Mouse (Mus musculus): ENCODE measurements around the gene Hspa12b. TPM values are rescaled to one million over a fixed set of nuclear protein-coding genes. Genes with fewer than 3 reads are reported as not detected.

Hspa12b gene
- polyA plus RNA-seq (2012) = 7.8 and 9.9 TPM in 2 replicates

GRCm38 (mm10) chr2:131127161-131127730 is at the start of gene Hspa12b:
Hspa12b (plus strand) TSS chr2:131127280.
- no peak for TF ChIP-seq GATA1 (IDR thresholded peaks at IDR 0.05; ENCODE audit: low read length)

- TF ChIP-seq GATA1 (IDR thresholded peaks at IDR 0.05; ENCODE audit: low read length) = no peak
These were observed 46.6 kb upstream of the Hspa12b start for GRCm38 (mm10) chr2:131080507-131080906.

- no peak for TF ChIP-seq GATA1 (IDR thresholded peaks at IDR 0.05; ENCODE audit: low read length)
These were observed 42.9 kb upstream of the Hspa12b start for GRCm38 (mm10) chr2:131084206-131084605.

- no peak for TF ChIP-seq GATA1 (IDR thresholded peaks at IDR 0.05; ENCODE audit: low read length)
These were observed 40.3 kb upstream of the Hspa12b start, which contains the start of gene Siglec1 for GRCm38 (mm10) chr2:131086667-131087390. Siglec1 (minus strand) TSS chr2:131086765.

GRCm38 (mm10) chr2:131088581-131088980 is 38.5 kb upstream of the Hspa12b start:
- no peak for TF ChIP-seq GATA1 (IDR thresholded peaks at IDR 0.05; ENCODE audit: low read length)

GRCm38 (mm10) chr2:131089634-131090033 is 37.4 kb upstream of the Hspa12b start:
- no peak for TF ChIP-seq GATA1 (IDR thresholded peaks at IDR 0.05; ENCODE audit: low read length)

GRCm38 (mm10) chr2:131090852-131091251 is 36.2 kb upstream of the Hspa12b start:
- TF ChIP-seq GATA1 (IDR thresholded peaks at IDR 0.05; ENCODE audit: low read length) = no peak

- no peak for TF ChIP-seq GATA1 (IDR thresholded peaks at IDR 0.05; ENCODE audit: low read length)
These were observed 33.5 kb upstream of the Hspa12b start for GRCm38 (mm10) chr2:131093577-131093976.

- TF ChIP-seq GATA1 (IDR thresholded peaks at IDR 0.05; ENCODE audit: low read length) = no peak
These were observed 32.3 kb upstream of the Hspa12b start for GRCm38 (mm10) chr2:131094823-131095222.

- TF ChIP-seq GATA1 (IDR thresholded peaks at IDR 0.05; ENCODE audit: low read length) = no peak
These were observed 30.8 kb upstream of the Hspa12b start for GRCm38 (mm10) chr2:131096101-131096795.

- TF ChIP-seq GATA1 (IDR thresholded peaks at IDR 0.05; ENCODE audit: low read length) = no peak
These were observed 30.0 kb upstream of the Hspa12b start for GRCm38 (mm10) chr2:131097087-131097486.

- no peak for TF ChIP-seq GATA1 (IDR thresholded peaks at IDR 0.05; ENCODE audit: low read length)
These were observed 25.6 kb upstream of the Hspa12b start for GRCm38 (mm10) chr2:131101530-131101929.

- TF ChIP-seq GATA1 (IDR thresholded peaks at IDR 0.05; ENCODE audit: low read length) = no peak
These were observed 23.1 kb upstream of the Hspa12b start for GRCm38 (mm10) chr2:131104021-131104420.

- TF ChIP-seq GATA1 (IDR thresholded peaks at IDR 0.05; ENCODE audit: low read length) = no peak
These were observed 21.1 kb upstream of the Hspa12b start for GRCm38 (mm10) chr2:131105989-131106388.

GRCm38 (mm10) chr2:131118968-131119574 is 8.0 kb upstream of the Hspa12b start:
- no peak for TF ChIP-seq GATA1 (IDR thresholded peaks at IDR 0.05; ENCODE audit: low read length)

GRCm38 (mm10) chr2:131124166-131124565 is 2.9 kb upstream of the Hspa12b start:
- no peak for TF ChIP-seq GATA1 (IDR thresholded peaks at IDR 0.05; ENCODE audit: low read length)

All from G1E-ER4 (cell line).